Mouse (Mus musculus): ENCODE results near the gene Hist1h2ak. TPM values are rescaled to one million over a fixed set of nuclear protein-coding genes. Genes with fewer than 3 reads are reported as not detected.

Gene Hist1h2ak
- total RNA-seq, 2 experiments from 2014 or later: 258 to 1,637 TPM

GRCm38 (mm10) chr13:21778814-21779766, 25.5 kb upstream of the Hist1h2ak start:
- peak; percentile 69 for ATAC-seq (ENCODE audit: poor library complexity, severe bottlenecking)

GRCm38 (mm10) chr13:21755707-21756106, 2.1 kb upstream of the Hist1h2ak start:
- ATAC-seq (ENCODE audit: poor library complexity, severe bottlenecking): no peak

GRCm38 (mm10) chr13:21754294-21755001, 821 bp upstream of the Hist1h2ak start:
- 0 out of 2 replicates have a peak, but pooled peaks have one; percentile 11 for ATAC-seq (ENCODE audit: poor library complexity, severe bottlenecking)

- 0 out of 2 replicates have a peak, but pooled peaks have one; percentile 16 for ATAC-seq (ENCODE audit: poor library complexity, severe bottlenecking)
These were observed 540 bp downstream of the Hist1h2ak start for GRCm38 (mm10) chr13:21753051-21753523.

GRCm38 (mm10) chr13:21752356-21752755, 1.3 kb downstream of the Hist1h2ak start:
- ATAC-seq (ENCODE audit: poor library complexity, severe bottlenecking): no peak

GRCm38 (mm10) chr13:21751827-21752226, 1.8 kb downstream of the Hist1h2ak start:
- ATAC-seq (ENCODE audit: poor library complexity, severe bottlenecking): no peak

- no peak for ATAC-seq (ENCODE audit: poor library complexity, severe bottlenecking)
These were observed 2.2 kb downstream of the Hist1h2ak start for GRCm38 (mm10) chr13:21751417-21751816.

GRCm38 (mm10) chr13:21750159-21751017, 3.2 kb downstream of the Hist1h2ak start, which contains the start of gene Hist1h4k:
Gene Hist1h4k, minus strand, starts transcription at chr13:21750505.
- ATAC-seq (ENCODE audit: poor library complexity, severe bottlenecking): peak; percentile 73

GRCm38 (mm10) chr13:21749387-21750158, 4.1 kb downstream of the Hist1h2ak start:
- ATAC-seq (ENCODE audit: poor library complexity, severe bottlenecking): no peak

GRCm38 (mm10) chr13:21745006-21745405, 8.6 kb downstream of the Hist1h2ak start:
- no peak for ATAC-seq (ENCODE audit: poor library complexity, severe bottlenecking)

- ATAC-seq (ENCODE audit: poor library complexity, severe bottlenecking): peak; percentile 87
These were observed 18.5 kb downstream of the Hist1h2ak start, which contains the start of gene Hist1h4j for GRCm38 (mm10) chr13:21734906-21735767. Gene Hist1h4j, plus strand, starts transcription at chr13:21735064.

- ATAC-seq (ENCODE audit: poor library complexity, severe bottlenecking): peak; percentile 73
These were observed 19.4 kb downstream of the Hist1h2ak start for GRCm38 (mm10) chr13:21734010-21734905.

- ATAC-seq (ENCODE audit: poor library complexity, severe bottlenecking): no peak
These were observed 20.2 kb downstream of the Hist1h2ak start for GRCm38 (mm10) chr13:21733466-21733865.

GRCm38 (mm10) chr13:21729544-21729943, 24.1 kb downstream of the Hist1h2ak start:
- ATAC-seq (ENCODE audit: poor library complexity, severe bottlenecking): no peak

GRCm38 (mm10) chr13:21727948-21728572, 25.6 kb downstream of the Hist1h2ak start:
- ATAC-seq (ENCODE audit: poor library complexity, severe bottlenecking): no peak

- no peak for ATAC-seq (ENCODE audit: poor library complexity, severe bottlenecking)
These were observed 30.4 kb downstream of the Hist1h2ak start for GRCm38 (mm10) chr13:21722993-21723836.
